Mouse (Mus musculus) E14TG2a.4 (cell line): ENCODE measurements at regions not wholly inside any gene's neighbourhood (a gene's known extent, or its start where the extent isn't known, plus 50 kb on each side); places are given as distances from the start of the nearest gene placed in this dataset.

ENCODE experiments used
- CTCF ChIP-seq: conservative IDR thresholded peaks from 2 replicates; pipeline ENCODE4 v1.5.1; 2014; ENCODE audit warnings: low read length
- NANOG ChIP-seq: IDR thresholded peaks from 2 replicates; pipeline ENCODE4 v1.6.1; 2014; ENCODE audit warnings: borderline replicate concordance, low read length, mixed read lengths
- POU5F1 ChIP-seq: IDR thresholded peaks from 2 replicates; pipeline ENCODE4 v1.6.1; 2014; ENCODE audit warnings: low read length, borderline replicate concordance

DNA sequence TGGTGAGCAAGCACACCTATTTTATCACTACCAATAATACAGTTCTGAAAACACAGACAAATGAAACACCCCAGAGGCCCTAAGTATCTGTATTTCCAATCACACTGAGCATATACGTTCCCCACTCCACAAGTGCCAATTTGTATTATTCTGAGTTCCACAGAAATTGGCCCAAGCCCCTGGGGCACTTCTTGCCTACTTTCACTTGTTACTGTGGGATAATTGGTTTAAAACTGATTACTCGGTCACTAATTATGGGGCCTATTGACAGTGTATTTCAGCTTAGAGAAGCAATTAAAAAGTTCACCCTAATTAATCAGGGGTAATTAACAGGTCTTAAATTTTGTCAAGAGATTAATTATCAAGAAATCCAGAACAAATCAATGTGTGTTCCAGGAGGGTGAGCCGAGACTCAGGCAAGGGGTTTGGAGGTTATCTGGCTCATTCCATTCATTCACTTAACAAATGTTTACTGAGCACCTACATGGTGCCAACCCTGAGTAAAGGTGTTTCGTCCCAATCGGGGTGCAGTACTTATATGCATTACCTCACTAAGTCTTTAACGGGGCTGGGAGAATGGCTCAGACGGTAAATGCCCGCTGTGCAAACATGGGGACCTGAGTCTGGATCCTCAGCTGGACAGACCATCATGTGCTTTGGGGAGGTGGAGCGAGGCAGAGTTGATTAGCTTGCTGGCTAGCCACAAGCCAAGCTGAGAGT, 56.1 kb upstream of the Hs3st2 start:
- no peak for TF ChIP-seq CTCF
- no peak for TF ChIP-seq NANOG
- no peak for TF ChIP-seq POU5F1
